Mouse (Mus musculus) embryonic fibroblast, embryonic 13.5 days (primary cell): ENCODE data around the gene Rxfp3. TPM values are rescaled to one million over a fixed set of nuclear protein-coding genes. Genes with fewer than 3 reads are reported as not detected.
"Not testable (repeated sequence)": the region's sequence is repeated elsewhere in the genome, so short reads cannot be mapped to it uniquely, and the experiment has no call there.

ENCODE experiments used
- H3K27ac ChIP-seq: 2 replicates; pipeline ENCODE4 v1.5.1; 2012; ENCODE audit warnings: low read length, control low read depth, inconsistent platforms; ENCODE audit not compliant: insufficient read depth
- H3K4me1 ChIP-seq: 2 replicates; pipeline ENCODE4 v1.6.1; 2011; ENCODE audit warnings: low read length; ENCODE audit not compliant: control insufficient read depth, insufficient read depth
- H3K4me3 ChIP-seq: 2 replicates; pipeline ENCODE4 v1.5.1; 2011; ENCODE audit warnings: mild to moderate bottlenecking, control low read depth, low read length; ENCODE audit not compliant: insufficient read depth
- CTCF ChIP-seq: IDR thresholded peaks from 2 replicates; pipeline ENCODE4 v1.5.1; 2011; ENCODE audit warnings: mild to moderate bottlenecking, control low read depth, low read length, moderate library complexity, borderline replicate concordance; ENCODE audit not compliant: insufficient read depth
- POLR2A ChIP-seq: IDR thresholded peaks from 2 replicates; pipeline ENCODE4 v1.6.1; 2011; ENCODE audit warnings: low read depth, mild to moderate bottlenecking, control low read depth, low read length, moderate library complexity
- polyA plus RNA-seq: library from polyadenylated mRNA; stranded (reverse); fragments of >200 nt; gene quantifications from 2 replicates; pipeline ENCODE4 v1.2.4, GENCODE M21; 2011; ENCODE audit warnings: low read depth; ENCODE audit not compliant: missing spikeins, insufficient read length

Gene Rxfp3
- polyA plus RNA-seq, 1 experiment = 0.28 TPM

DNA sequence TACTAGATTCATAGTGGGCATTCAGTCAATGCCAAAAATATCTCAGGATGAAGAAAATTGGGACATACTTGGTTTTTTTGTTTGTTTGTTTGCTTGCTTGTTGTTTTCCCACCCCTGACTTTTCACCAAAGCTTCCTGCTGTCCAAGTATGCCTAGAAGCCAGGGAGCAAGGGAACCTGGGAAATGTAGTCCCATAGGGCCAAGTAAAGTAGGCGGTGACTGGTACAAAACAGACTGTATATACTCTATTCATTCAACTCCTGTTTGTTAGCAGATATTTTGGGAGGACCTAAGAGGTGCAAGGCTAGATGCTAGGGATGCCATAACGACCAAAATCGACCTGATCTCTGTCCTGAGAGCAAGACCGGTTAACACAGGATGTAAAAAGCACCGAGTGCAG, 38.0 kb downstream of the Rxfp3 start:
- TF ChIP-seq POLR2A (no peak), CTCF (no peak)
- H3K4me1 ChIP-seq = no peaks in the 10 kb centered on the region
- no peak overlapping the region for H3K27ac ChIP-seq
- H3K4me3 ChIP-seq = no peak overlapping the region

GRCm38 (mm10) chr15:10991566-10991965, 46.2 kb downstream of the Rxfp3 start:
- Histone ChIP-seq H3K4me1 (no peaks in the 10 kb centered on the region), H3K4me3 (no peak overlapping the region), H3K27ac (no peak overlapping the region)
- TF ChIP-seq CTCF = no peak
- no peak for TF ChIP-seq POLR2A

DNA sequence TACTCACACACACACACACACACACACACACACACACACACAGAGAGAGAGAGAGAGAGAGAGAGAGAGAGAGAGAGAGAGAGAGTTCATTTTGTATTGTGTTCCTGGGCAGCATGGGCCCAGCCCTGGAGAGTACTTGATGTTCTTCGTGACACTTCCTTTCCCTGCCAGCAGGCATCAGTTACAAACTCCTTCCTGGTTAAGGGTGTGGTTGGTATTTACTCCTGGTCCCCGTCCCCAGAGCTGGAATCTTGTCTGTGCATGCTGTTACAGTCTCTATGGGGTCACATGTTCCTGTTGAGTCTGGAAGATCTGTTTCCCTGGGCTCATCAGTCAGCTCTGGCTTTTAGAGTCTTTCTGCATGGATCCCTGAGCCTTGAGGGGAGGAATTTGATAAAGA, 47.4 kb downstream of the Rxfp3 start:
- Histone ChIP-seq H3K27ac (no peak overlapping the region), H3K4me1 (no peaks in the 10 kb centered on the region), H3K4me3 (no peak overlapping the region)
- TF ChIP-seq CTCF (no peak), POLR2A (no peak)

GRCm38 (mm10) chr15:10986477-10986876, 51.3 kb downstream of the Rxfp3 start:
- not testable (repeated sequence) for H3K4me3 ChIP-seq, H3K4me1 ChIP-seq, H3K27ac ChIP-seq

GRCm38 (mm10) chr15:10985756-10986155, 52.0 kb downstream of the Rxfp3 start:
- no peak overlapping the region for H3K4me3 ChIP-seq
- H3K4me1 ChIP-seq = peaks cover 5% of the 10 kb centered on the region; the same call in 1 of the 2 replicates
- H3K27ac ChIP-seq = no peak overlapping the region
- TF ChIP-seq CTCF (no peak), POLR2A (no peak)

Other genes with a start within 250 kb of the Rxfp3 start
- 131 and 180 TPM in 2 replicates for gene C1qtnf3, start 85.7 kb downstream of the Rxfp3 start, polyA plus RNA-seq
- gene Amacr, start 56.2 kb downstream of the Rxfp3 start, polyA plus RNA-seq = 12.0 and 12.7 TPM in 2 replicates
- not detected in 2 replicates for gene Slc45a2, start 37.3 kb downstream of the Rxfp3 start, polyA plus RNA-seq
- 35.1 and 40.9 TPM in 2 replicates for gene Adamts12, start 26.8 kb upstream of the Rxfp3 start, polyA plus RNA-seq